Comparison of ENCODE assay signal across 12 mouse cellular contexts in genomic region chr4:120668551-120668950, GRCm38 (mm10). TPM values are rescaled to one million over a fixed set of nuclear protein-coding genes. Genes with fewer than 3 reads are reported as not detected.
DNase-seq lines count a peak whose midpoint lies in the region; ATAC-seq and TF ChIP-seq lines count a peak whose summit lies in the region.
"Had no signal": no experiment of that assay in that cellular context is flagged by ENCODE, and none has a peak within 500 bp of the region (broad histone marks: within the 10 kb centered on the region; RNA-seq: fewer than 3 reads in every experiment).

No protein-coding gene starts in this region.

- no peak overlapping the region for H3K27ac ChIP-seq in CH12.LX (ENCODE audit: insufficient read depth, low read depth)
- no peak overlapping the region for H3K27ac ChIP-seq in midbrain, embryonic 11.5 days (ENCODE audit: low read depth, low read length)
- H3K27ac ChIP-seq: embryonic facial prominence, embryonic 13.5 days; hindbrain, embryonic 15.5 days had no signal

- ATAC-seq in midbrain, embryonic 11.5 days (ENCODE audit: low FRiP score) = no peak
- ATAC-seq: activated CD4-positive, CD25-positive, alpha-beta regulatory T cell, adult 4 months had no signal

- WGBS in midbrain, embryonic 11.5 days = 95% methylated on average over 4 of the region's 4 CpGs

- H3K79me2 ChIP-seq in CH12.LX (replicated peaks; ENCODE audit: control insufficient read depth, extremely low read depth, insufficient read depth, poor library complexity, severe bottlenecking) = no peaks in the 10 kb centered on the region

- H3K4me2 ChIP-seq in CH12.LX (ENCODE audit: insufficient read depth, low read depth, poor library complexity, severe bottlenecking) = no peak overlapping the region
- no peak overlapping the region for H3K4me2 ChIP-seq in midbrain, embryonic 11.5 days
- H3K4me2 ChIP-seq: hindbrain, embryonic 15.5 days had no signal

- peaks cover 8% of the 10 kb centered on the region for H3K27me3 ChIP-seq in CH12.LX (replicated peaks)
- peaks cover 19% of the 10 kb centered on the region for H3K27me3 ChIP-seq in midbrain, embryonic 11.5 days (ENCODE audit: control insufficient read depth, insufficient read depth, low read length)

- no peak overlapping the region for H3K9ac ChIP-seq in CH12.LX (ENCODE audit: insufficient read depth, low read depth)
- no peak overlapping the region for H3K9ac ChIP-seq in midbrain, embryonic 11.5 days (ENCODE audit: low read length)
- H3K9ac ChIP-seq: embryonic facial prominence, embryonic 13.5 days; hindbrain, embryonic 15.5 days had no signal

- peaks cover 7 to 38% of the 10 kb centered on the region in 2 experiments for H3K4me1 ChIP-seq in CH12.LX (ENCODE audit: control insufficient read depth in 1 of 2, insufficient read depth in 2 of 2)
- peaks cover 5% of the 10 kb centered on the region; the same call in 1 of the 2 replicates for H3K4me1 ChIP-seq in midbrain, embryonic 11.5 days (ENCODE audit: control insufficient read depth, insufficient read depth, low read length)

- no peak; the same call in none of the 2 replicates for TF ChIP-seq RAD21 in CH12.LX (IDR thresholded peaks at IDR 0.05; ENCODE audit: low read depth, low read length)

- H3K4me3 ChIP-seq in CH12.LX (replicated peaks in 1 of 3; ENCODE audit: low read depth in 2 of 3, low read length in 2 of 3, poor library complexity in 1 of 3) = no peak overlapping the region
- H3K4me3 ChIP-seq in midbrain, embryonic 11.5 days (ENCODE audit: low read depth, low read length) = no peak overlapping the region
- H3K4me3 ChIP-seq: embryonic facial prominence, embryonic 13.5 days; hindbrain, embryonic 15.5 days had no signal

- dilution Hi-C loops in CH12.LX (cut with MboI; ENCODE audit: extremely low pct_ligation_motif_present, extremely low pct_unique_long_range_greater_than_20kb, low sequenced_read_pairs) = no loop called here

- peak in 1 of 2 experiments; percentile 27; a peak in 2 of 4 replicates for TF ChIP-seq CTCF in CH12.LX (conservative IDR thresholded peaks at IDR 0.05 in 1 of 2, IDR thresholded peaks at IDR 0.05 in 1 of 2; ENCODE audit: low read depth in 2 of 2, low read length in 2 of 2)

- peak; percentile 68 for DNase-seq in adrenal gland, adult 2 months
- no peak for DNase-seq in adrenal gland, postnatal 4 days (ENCODE audit: low spot score in 2 of 2)
- DNase-seq in CH12.LX (ENCODE audit: extremely low read depth) = no peak
- peak; percentile 27 for DNase-seq in heart, adult 8-10 months (ENCODE audit: low spot score)
- DNase-seq in kidney, postnatal 10 days = peak; percentile 33
- no peak for DNase-seq in left cerebral cortex, postnatal 25 days (ENCODE audit: low spot score in 2 of 2)
- no peak for DNase-seq in layer of hippocampus, postnatal 10 days (ENCODE audit: low spot score in 2 of 2)
- no peak for DNase-seq in midbrain, embryonic 11.5 days (ENCODE audit: low spot score, missing footprints)
- DNase-seq: right cerebral cortex, postnatal 25 days had no signal

- H3K9me3 ChIP-seq in CH12.LX (replicated peaks; ENCODE audit: low read length) = peaks cover 5% of the 10 kb centered on the region
- H3K9me3 ChIP-seq in midbrain, embryonic 11.5 days (ENCODE audit: control insufficient read depth, low read length) = no peaks in the 10 kb centered on the region
- H3K9me3 ChIP-seq: embryonic facial prominence, embryonic 13.5 days; hindbrain, embryonic 15.5 days had no signal

- intact Hi-C loops in left cerebral cortex, postnatal 25 days (cut with DNase I) = loop anchor here (5.0 kb wide), 1 partner anchor 76 kb away; no protein-coding TSS in a partner anchor

- H3K36me3 ChIP-seq in CH12.LX (replicated peaks in 1 of 2; ENCODE audit: control insufficient read depth in 1 of 2, insufficient read depth in 1 of 2, low read length in 1 of 2) = no peaks in the 10 kb centered on the region
- no peaks in the 10 kb centered on the region for H3K36me3 ChIP-seq in midbrain, embryonic 11.5 days (ENCODE audit: control insufficient read depth, insufficient read depth, low read length)
- H3K36me3 ChIP-seq: embryonic facial prominence, embryonic 13.5 days; hindbrain, embryonic 15.5 days had no signal

- in situ Hi-C loops in CH12.LX (cut with MboI; ENCODE audit: low pct_ligation_motif_present, low pct_unique_long_range_greater_than_20kb, low sequenced_read_pairs) = no loop called here

- no peak for TF ChIP-seq EP300 in CH12.LX (IDR thresholded peaks at IDR 0.05; ENCODE audit: low read length)

- no peak for TF ChIP-seq POLR2A in CH12.LX (IDR thresholded peaks at IDR 0.05; ENCODE audit: low read depth, low read length)

TF ChIP-seq in CH12.LX, 34 proteins besides CTCF, POLR2A, EP300 and RAD21:
- peak; percentile 33 for TF ChIP-seq SMC3 (IDR thresholded peaks at IDR 0.05; ENCODE audit: low read depth, low read length)
- no peak for TF ChIP-seq MAFK (IDR thresholded peaks at IDR 0.05; ENCODE audit: insufficient replicate concordance, low read length)

RNA-seq across cellular contexts. Expression of gene Cited4, which starts 2.2 kb away (rescaled TPM):
- total RNA-seq in adrenal gland, adult 2 months (2021) = 10 to 100 TPM; 11.3 to 18.3 TPM
- polyA plus RNA-seq in adrenal gland, adult 2 months (2012; rRNA removed) = 85.9 and 124 TPM in 2 replicates
- 10 to 100 TPM in 1 of 2 experiments, 1 to 10 TPM in 1; 8.2 to 10.4 TPM for total RNA-seq in adrenal gland, postnatal 4 days (2021)
- total RNA-seq in CH12.LX (2012; rRNA removed) = 0.08 and 0.25 TPM in 2 replicates
- 0.36 and 0.45 TPM in 2 replicates for total RNA-seq in CH12.LX (2014; rRNA removed)
- not detected in 2 replicates for polyA plus RNA-seq in CH12.LX (2012; ENCODE audit: insufficient read length, low read depth)
- 10 to 100 TPM; 26.2 to 42.1 (median 32.5) TPM for total RNA-seq in heart, adult 8-10 months (2022)
- 10 to 100 TPM; 17.9 to 18.8 TPM for total RNA-seq in left cerebral cortex, postnatal 25 days (2021)
- total RNA-seq in layer of hippocampus, postnatal 10 days (2021) = 1 to 10 TPM; 3.5 to 4.5 TPM
- 8.7 and 8.8 TPM in 2 replicates for polyA plus RNA-seq in midbrain, embryonic 11.5 days (2014; fragmentation: Nextera tagmentation; extraction: Ambion mirVana)

Comparison
In these comparisons a context has a peak if more than half of its experiments do, and no peak if none do; other contexts are left out.
1. DNase-seq: peak in adrenal gland, adult 2 months (single experiment), heart, adult 8-10 months (single experiment) and kidney, postnatal 10 days (single experiment); none in adrenal gland, postnatal 4 days (0 of 2), CH12.LX (single experiment), left cerebral cortex, postnatal 25 days (0 of 2), layer of hippocampus, postnatal 10 days (0 of 2) and midbrain, embryonic 11.5 days (single experiment).